Mouse (Mus musculus): ENCODE measurements around the gene Atf7. TPM values are rescaled to one million over a fixed set of nuclear protein-coding genes. Genes with fewer than 3 reads are reported as not detected.

Atf7 gene
- polyA plus RNA-seq, 1 experiment from 2014 or later = 15.0 TPM

DNA sequence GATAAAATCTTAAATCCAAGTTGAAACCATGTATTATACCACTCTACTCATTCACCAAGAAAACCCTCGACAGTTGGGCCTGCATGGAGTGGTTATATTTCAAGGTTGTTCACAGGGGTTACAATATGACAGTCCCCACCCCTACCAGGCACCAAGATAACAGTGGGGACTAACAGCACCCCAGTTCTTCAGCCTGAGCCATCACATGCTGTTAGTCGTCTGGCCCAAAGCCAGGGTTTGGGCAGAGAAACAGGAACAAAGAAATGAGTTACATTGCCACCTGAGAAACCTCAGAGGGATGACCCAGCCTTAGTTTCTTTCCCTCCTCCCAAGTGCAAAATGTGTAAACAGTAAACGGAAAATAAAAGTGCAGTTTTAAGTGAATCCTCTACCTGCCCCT lies 125.9 kb downstream of the Atf7 start:
- 39% methylated on average over 3 of the region's 3 CpGs for WGBS
- no peak for TF ChIP-seq CTCF (IDR thresholded peaks at IDR 0.05; ENCODE audit: low read depth)
- Histone ChIP-seq H3K27ac (ENCODE audit: low read depth, low read length) (no peak overlapping the region; the same call in 1 of the 2 replicates), H3K4me2 (replicated peaks; ENCODE audit: low read depth) (no peak overlapping the region), H3K9ac (ENCODE audit: low read depth, low read length) (no peak overlapping the region), H3K4me1 (replicated peaks; ENCODE audit: control insufficient read depth, insufficient read depth, low read length) (no peaks in the 10 kb centered on the region), H3K36me3 (ENCODE audit: control insufficient read depth, insufficient read depth) (peaks cover 79% of the 10 kb centered on the region), H3K27me3 (replicated peaks; ENCODE audit: control insufficient read depth, insufficient read depth, low read length) (no peaks in the 10 kb centered on the region), H3K4me3 (ENCODE audit: low read depth, low read length) (no peak overlapping the region), H3K9me3 (ENCODE audit: control insufficient read depth) (no peaks in the 10 kb centered on the region)
- ATAC-seq = no peak

DNA sequence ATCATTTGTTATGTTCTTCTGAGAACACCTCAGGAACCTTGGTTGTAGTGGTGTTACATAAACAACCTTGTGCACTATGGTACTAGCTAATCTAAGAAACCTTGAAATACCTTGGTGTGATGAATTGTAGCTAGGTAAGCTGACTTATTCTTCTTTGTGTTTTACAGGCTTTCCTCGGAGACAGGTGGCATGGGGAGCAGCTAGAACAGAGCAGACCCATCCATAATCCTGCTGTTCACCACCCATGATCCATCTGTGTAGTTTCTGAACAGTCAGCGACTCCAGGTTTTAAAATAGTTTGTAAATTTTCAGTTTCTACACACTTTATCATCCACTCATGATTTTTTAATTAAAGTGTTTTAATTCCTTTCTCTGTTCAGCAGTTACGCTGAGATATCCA lies 126.9 kb downstream of the Atf7 start:
- Histone ChIP-seq H3K4me2 (replicated peaks; ENCODE audit: low read depth) (no peak overlapping the region), H3K36me3 (ENCODE audit: control insufficient read depth, insufficient read depth) (peaks cover 81% of the 10 kb centered on the region), H3K9ac (ENCODE audit: low read depth, low read length) (no peak overlapping the region), H3K27ac (ENCODE audit: low read depth, low read length) (no peak overlapping the region), H3K27me3 (replicated peaks; ENCODE audit: control insufficient read depth, insufficient read depth, low read length) (no peaks in the 10 kb centered on the region), H3K9me3 (ENCODE audit: control insufficient read depth) (no peaks in the 10 kb centered on the region), H3K4me3 (ENCODE audit: low read depth, low read length) (no peak overlapping the region), H3K4me1 (replicated peaks; ENCODE audit: control insufficient read depth, insufficient read depth, low read length) (no peaks in the 10 kb centered on the region)
- 81% methylated on average over 3 of the region's 3 CpGs for WGBS
- ATAC-seq = no peak
- TF ChIP-seq CTCF (IDR thresholded peaks at IDR 0.05; ENCODE audit: low read depth) = no peak

DNA sequence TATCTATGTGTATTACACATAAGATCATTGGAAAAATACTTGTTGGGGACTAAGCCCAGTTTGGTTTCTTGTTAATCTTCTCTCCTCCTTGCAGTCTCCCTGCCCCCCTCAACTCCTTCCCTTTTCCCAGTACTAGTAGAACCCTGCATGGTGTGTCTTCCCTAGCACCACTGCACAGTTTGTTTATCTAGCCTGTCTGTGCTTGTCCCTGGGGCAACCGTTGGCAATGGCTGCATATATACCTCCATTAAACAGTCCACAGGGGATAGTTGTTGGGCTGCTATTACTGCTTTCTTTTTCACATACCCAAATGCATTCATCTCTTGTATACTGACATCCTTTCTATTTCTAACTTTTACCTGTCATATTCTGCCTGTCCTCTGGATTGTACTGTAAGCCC lies 137.6 kb downstream of the Atf7 start:
- WGBS = 60% methylated on average over 1 of the region's 1 CpGs
- Histone ChIP-seq H3K4me3 (ENCODE audit: low read depth, low read length) (no peak overlapping the region), H3K4me1 (replicated peaks; ENCODE audit: control insufficient read depth, insufficient read depth, low read length) (no peaks in the 10 kb centered on the region), H3K9ac (ENCODE audit: low read depth, low read length) (no peak overlapping the region), H3K4me2 (replicated peaks; ENCODE audit: low read depth) (no peak overlapping the region), H3K27ac (ENCODE audit: low read depth, low read length) (no peak overlapping the region), H3K27me3 (replicated peaks; ENCODE audit: control insufficient read depth, insufficient read depth, low read length) (no peaks in the 10 kb centered on the region), H3K36me3 (ENCODE audit: control insufficient read depth, insufficient read depth) (peaks cover 85% of the 10 kb centered on the region), H3K9me3 (ENCODE audit: control insufficient read depth) (no peaks in the 10 kb centered on the region)
- no peak for ATAC-seq
- TF ChIP-seq CTCF (IDR thresholded peaks at IDR 0.05; ENCODE audit: low read depth) = no peak

DNA sequence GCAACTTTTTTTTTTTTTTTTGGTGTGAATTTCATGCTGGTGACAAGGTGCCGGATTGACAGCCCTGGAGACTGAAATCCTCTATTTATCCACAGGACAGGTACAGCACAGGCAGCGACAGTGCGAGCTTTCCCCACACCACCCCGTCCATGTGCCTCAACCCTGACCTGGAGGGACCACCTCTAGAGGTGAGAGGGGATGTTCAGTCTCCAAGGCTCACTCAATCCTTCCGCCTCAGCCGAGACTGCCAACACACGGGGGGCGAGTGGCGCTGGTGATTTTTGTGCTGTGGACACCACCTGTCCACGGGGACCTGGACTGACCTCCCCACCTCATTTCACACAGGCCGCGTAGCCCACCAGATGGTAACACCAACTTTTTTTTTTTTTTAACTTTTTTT lies 139.4 kb downstream of the Atf7 start:
- TF ChIP-seq CTCF (IDR thresholded peaks at IDR 0.05; ENCODE audit: low read depth) = no peak
- Histone ChIP-seq H3K27me3 (replicated peaks; ENCODE audit: control insufficient read depth, insufficient read depth, low read length) (no peaks in the 10 kb centered on the region), H3K4me3 (ENCODE audit: low read depth, low read length) (no peak overlapping the region), H3K36me3 (ENCODE audit: control insufficient read depth, insufficient read depth) (peaks cover 85% of the 10 kb centered on the region), H3K9me3 (ENCODE audit: control insufficient read depth) (no peaks in the 10 kb centered on the region), H3K4me2 (replicated peaks; ENCODE audit: low read depth) (no peak overlapping the region), H3K27ac (ENCODE audit: low read depth, low read length) (no peak overlapping the region), H3K4me1 (replicated peaks; ENCODE audit: control insufficient read depth, insufficient read depth, low read length) (no peaks in the 10 kb centered on the region), H3K9ac (ENCODE audit: low read depth, low read length) (no peak overlapping the region)
- no peak for ATAC-seq
- WGBS = 90% methylated on average over 12 of the region's 12 CpGs

DNA sequence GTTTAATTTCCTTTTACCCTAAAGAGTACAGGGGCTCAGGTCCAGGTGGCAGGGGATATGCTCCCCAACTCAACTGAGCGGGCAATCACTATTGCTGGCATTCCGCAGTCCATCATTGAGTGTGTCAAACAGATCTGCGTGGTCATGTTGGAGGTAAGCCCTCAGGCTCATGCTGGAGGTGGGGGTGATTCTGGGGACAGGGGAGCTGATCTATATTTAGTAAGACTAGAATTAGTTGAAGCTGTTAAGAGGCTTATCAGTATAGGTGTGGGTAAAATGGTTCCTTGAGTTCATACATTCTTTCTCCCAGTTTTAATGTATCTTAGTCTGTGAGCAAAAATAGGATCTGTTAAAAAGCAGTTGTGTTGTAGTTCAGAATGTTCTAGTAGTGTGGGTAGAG lies 142.1 kb downstream of the Atf7 start:
- H3K4me3 ChIP-seq (ENCODE audit: low read depth, low read length) = no peak overlapping the region
- H3K27me3 ChIP-seq (replicated peaks; ENCODE audit: control insufficient read depth, insufficient read depth, low read length) = no peaks in the 10 kb centered on the region
- no peak overlapping the region for H3K27ac ChIP-seq (ENCODE audit: low read depth, low read length)
- peaks cover 74% of the 10 kb centered on the region for H3K36me3 ChIP-seq (ENCODE audit: control insufficient read depth, insufficient read depth)
- WGBS = 89% methylated on average over 3 of the region's 3 CpGs
- H3K9ac ChIP-seq (ENCODE audit: low read depth, low read length) = no peak overlapping the region
- H3K4me2 ChIP-seq (replicated peaks; ENCODE audit: low read depth) = no peak overlapping the region
- ATAC-seq = no peak
- H3K4me1 ChIP-seq (replicated peaks; ENCODE audit: control insufficient read depth, insufficient read depth, low read length) = no peaks in the 10 kb centered on the region
- no peaks in the 10 kb centered on the region for H3K9me3 ChIP-seq (ENCODE audit: control insufficient read depth)
- TF ChIP-seq CTCF (IDR thresholded peaks at IDR 0.05; ENCODE audit: low read depth) = no peak

MicroRNA genes within 50 kb of the gene (microRNA counts, 519-probe panel; counts per million panel counts)
- not detected for microRNA mmu-miR-688

Small RNA genes lying within 50 kb of the gene (microRNA-seq; reads per million reads assigned to microRNA genes)
- not detected for gene Mir688

Other genes with a start within 250 kb of the Atf7 start
- gene Sp1, start 219.3 kb downstream of the Atf7 start, polyA plus RNA-seq (2015; fragmentation: Nextera tagmentation; extraction: Ambion mirVana) = 5.6 and 5.8 TPM in 2 replicates
- 0.35 and 0.50 TPM in 2 replicates for gene Amhr2, start 180.1 kb downstream of the Atf7 start, polyA plus RNA-seq (2015; fragmentation: Nextera tagmentation; extraction: Ambion mirVana)
- gene Prr13, start 166.4 kb downstream of the Atf7 start, polyA plus RNA-seq (2015; fragmentation: Nextera tagmentation; extraction: Ambion mirVana) = 394 and 398 TPM in 2 replicates
- 109 and 115 TPM in 2 replicates for gene Pcbp2, start 154.9 kb downstream of the Atf7 start, polyA plus RNA-seq (2015; fragmentation: Nextera tagmentation; extraction: Ambion mirVana)
- 3.5 TPM in 1 of 2 replicates, not detected in the other for gene Gm10337, start 121.7 kb downstream of the Atf7 start, polyA plus RNA-seq (2015; fragmentation: Nextera tagmentation; extraction: Ambion mirVana)
- 3.1 and 3.5 TPM in 2 replicates for gene Map3k12, start 108.4 kb downstream of the Atf7 start, polyA plus RNA-seq (2015; fragmentation: Nextera tagmentation; extraction: Ambion mirVana)
- 50.2 and 50.4 TPM in 2 replicates for gene Tarbp2, start 107.3 kb downstream of the Atf7 start, polyA plus RNA-seq (2015; fragmentation: Nextera tagmentation; extraction: Ambion mirVana)
- gene Npff, start 100.5 kb downstream of the Atf7 start, polyA plus RNA-seq (2015; fragmentation: Nextera tagmentation; extraction: Ambion mirVana) = 1.1 TPM in 2 replicates
- gene Gm28047, start 397 bp downstream of the Atf7 start, polyA plus RNA-seq (2015; fragmentation: Nextera tagmentation; extraction: Ambion mirVana) = not detected in 2 replicates
- 74.5 and 77.9 TPM in 2 replicates for gene Atp5g2, start 46.9 kb upstream of the Atf7 start, polyA plus RNA-seq (2015; fragmentation: Nextera tagmentation; extraction: Ambion mirVana)
- gene Calcoco1, start 96.7 kb upstream of the Atf7 start, polyA plus RNA-seq (2015; fragmentation: Nextera tagmentation; extraction: Ambion mirVana) = 14.2 and 14.4 TPM in 2 replicates

Data from intestine, postnatal 0 days (tissue).